Mouse (Mus musculus) mouse trophoblast stem cell (cell line): ENCODE results near the gene Asic2.
"Not testable (repeated sequence)": the region's sequence is repeated elsewhere in the genome, so short reads cannot be mapped to it uniquely, and the experiment has no call there.

Experiments used
- in situ Hi-C, 2 experiments: fragments of 300-500 bp; cut with MseI, MboI; formaldehyde crosslinking; loops; 2 replicates in 1 of 2; 3 replicates in 1 of 2; pipeline ENCODE4 v1.15.1; 2025

Gene Asic2

GRCm38 (mm10) chr11:81350498-81350897 lies 617.8 kb downstream of the Asic2 start:
- in situ Hi-C loops: not testable (repeated sequence)

- in situ Hi-C loops: no loop called here
These were observed 636.3 kb downstream of the Asic2 start for GRCm38 (mm10) chr11:81331977-81332376.

DNA sequence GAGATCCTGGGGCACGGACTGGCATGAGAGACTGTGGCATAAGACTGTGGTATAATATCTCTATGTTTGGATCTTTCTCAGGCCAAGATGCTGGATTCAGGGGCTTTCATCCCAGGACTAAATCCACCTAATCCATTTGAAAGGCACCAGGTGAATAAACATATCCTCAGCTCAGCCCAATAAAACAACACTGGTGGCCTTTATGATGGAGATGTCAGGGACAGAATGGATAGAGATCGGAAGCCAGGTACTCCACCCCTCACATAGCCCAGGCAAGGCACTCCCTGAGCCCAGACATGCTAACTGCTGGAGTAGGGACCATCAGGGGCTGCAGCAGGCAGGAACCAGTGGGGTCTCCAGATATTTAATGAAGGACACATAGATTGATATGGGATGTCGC lies 637.3 kb downstream of the Asic2 start:
- in situ Hi-C loops: no loop called here

- in situ Hi-C loops: no loop called here
These were observed 640.2 kb downstream of the Asic2 start for GRCm38 (mm10) chr11:81328088-81328487.

GRCm38 (mm10) chr11:81323146-81323545 lies 645.1 kb downstream of the Asic2 start:
- in situ Hi-C loops: no loop called here

DNA sequence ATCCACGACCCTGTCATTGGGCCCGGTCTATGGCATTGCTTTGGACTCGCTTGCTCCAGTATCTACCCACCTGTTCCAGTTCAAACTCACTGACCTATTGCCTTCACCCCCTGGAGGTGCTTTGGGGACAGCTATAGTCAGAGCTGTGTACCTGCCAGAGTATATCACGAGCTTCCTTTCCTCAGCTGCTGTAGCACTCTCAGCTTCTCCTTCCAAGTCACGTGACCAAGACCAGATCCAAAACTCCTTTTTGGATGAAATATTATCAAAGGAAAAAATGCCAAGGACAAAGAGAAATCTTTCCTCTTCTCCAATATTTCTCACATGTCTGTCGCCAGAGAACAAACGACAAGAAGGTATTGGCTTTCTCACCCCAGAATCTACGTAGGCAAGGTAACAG lies 645.8 kb downstream of the Asic2 start:
- in situ Hi-C loops: no loop called here

DNA sequence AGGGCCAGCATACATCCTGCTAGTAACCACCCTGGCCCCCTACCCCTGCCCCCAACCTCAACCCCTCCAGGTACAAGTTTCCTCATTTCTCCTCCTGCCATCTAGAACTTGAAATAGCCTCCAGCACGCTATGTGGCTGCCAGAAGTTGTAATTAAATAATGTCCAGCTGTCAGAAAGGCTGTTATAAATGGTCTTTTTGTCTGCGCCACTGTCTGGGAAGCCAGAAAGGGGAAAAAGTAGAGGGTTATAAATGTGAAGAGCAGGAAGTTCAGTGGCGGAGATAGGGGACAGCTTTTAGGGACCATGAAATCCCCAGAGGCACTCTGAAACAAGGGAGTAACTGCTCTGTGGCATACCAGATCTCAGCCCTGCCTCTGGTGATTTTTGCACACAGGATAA lies 678.2 kb downstream of the Asic2 start:
- in situ Hi-C loops: no loop called here

- in situ Hi-C loops: no loop called here
These were observed 685.1 kb downstream of the Asic2 start for GRCm38 (mm10) chr11:81283185-81283584.

GRCm38 (mm10) chr11:81280070-81280469 lies 688.2 kb downstream of the Asic2 start:
- in situ Hi-C loops: no loop called here

DNA sequence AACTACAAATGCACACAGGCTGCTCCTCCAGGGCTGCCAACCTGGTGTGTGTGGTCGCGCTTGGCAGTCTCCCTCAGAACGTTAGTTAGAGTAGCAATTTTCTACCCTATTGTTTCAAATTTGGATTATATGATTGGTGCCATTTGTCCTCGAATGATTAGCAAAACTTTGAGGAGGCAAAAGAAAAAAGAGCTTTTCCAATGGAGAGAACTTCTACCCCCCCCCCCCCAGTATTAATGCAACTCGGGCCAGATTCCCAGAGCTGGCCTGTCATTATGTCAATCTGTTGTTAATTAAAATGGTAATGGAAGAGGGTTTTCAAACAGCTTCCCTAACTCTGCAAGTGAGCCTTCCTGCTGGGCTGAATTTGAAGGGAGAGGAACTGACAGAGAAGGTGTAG lies 690.9 kb downstream of the Asic2 start:
- in situ Hi-C loops: no loop called here

- in situ Hi-C loops: no loop called here
These were observed 695.4 kb downstream of the Asic2 start for GRCm38 (mm10) chr11:81272677-81273418.

- in situ Hi-C loops: no loop called here
These were observed 696.8 kb downstream of the Asic2 start for GRCm38 (mm10) chr11:81271422-81271821.

DNA sequence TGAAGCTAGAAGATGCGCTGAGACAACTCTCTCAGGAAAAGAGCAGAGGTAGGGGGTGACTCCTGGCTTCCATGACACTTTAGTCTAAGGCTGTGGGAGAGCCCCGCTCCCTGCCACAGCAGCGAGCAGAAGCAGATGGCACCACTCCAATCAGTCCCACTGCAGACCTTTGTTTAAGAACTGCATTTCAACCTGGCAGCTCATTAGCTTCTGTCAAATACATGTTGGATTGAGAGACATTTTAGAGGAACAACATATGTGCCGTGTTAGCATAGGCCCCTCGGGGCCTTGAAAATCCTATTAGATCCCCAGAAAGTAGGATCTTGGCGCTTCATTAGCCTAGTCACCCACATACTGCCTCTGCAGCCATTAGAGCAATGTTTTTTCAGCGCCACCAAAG lies 697.7 kb downstream of the Asic2 start:
- in situ Hi-C loops: no loop called here

- in situ Hi-C loops: no loop called here
These were observed 704.5 kb downstream of the Asic2 start for GRCm38 (mm10) chr11:81263757-81264156.

DNA sequence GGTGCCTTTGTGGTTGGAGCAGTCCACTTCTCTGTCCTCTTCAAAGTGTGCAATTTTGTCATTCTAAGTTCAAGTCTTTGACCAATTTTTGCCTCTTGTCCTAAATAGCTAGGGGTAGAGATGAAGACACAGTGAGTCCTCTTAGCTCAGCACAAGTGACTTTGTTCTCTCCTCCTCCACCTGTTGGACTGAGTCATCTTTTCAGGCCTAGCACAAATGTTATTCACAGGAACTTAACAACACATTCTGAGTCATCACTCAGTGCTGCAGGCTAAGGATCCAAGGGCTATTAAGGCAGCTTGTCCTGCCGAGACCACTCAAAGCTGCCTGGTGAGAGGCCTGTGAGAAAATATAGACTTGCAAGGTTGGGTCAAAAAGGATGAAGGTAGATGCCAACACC lies 705.1 kb downstream of the Asic2 start:
- in situ Hi-C loops: no loop called here

GRCm38 (mm10) chr11:81261259-81261658 lies 707.0 kb downstream of the Asic2 start:
- in situ Hi-C loops: no loop called here

DNA sequence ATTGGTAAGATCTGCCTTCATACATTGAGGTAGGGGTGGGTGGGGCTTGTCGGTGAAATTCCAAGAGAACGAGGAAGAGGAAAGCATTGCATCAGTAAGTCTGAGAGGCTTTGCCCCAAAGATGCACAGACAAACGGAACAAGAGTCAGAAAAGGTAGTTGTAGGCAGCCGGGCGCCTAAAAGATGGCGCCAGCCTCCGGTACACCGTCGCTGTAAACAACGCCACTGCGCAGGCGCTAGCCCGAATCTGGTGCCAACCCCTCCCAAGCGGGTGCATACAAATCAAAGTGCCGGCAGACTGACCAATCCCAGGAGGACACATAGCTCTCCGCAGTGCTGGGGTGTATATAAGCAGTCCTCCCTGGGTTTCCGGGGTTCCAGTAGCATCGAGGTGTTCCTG lies 727.1 kb downstream of the Asic2 start:
- in situ Hi-C loops: not testable (repeated sequence)

DNA sequence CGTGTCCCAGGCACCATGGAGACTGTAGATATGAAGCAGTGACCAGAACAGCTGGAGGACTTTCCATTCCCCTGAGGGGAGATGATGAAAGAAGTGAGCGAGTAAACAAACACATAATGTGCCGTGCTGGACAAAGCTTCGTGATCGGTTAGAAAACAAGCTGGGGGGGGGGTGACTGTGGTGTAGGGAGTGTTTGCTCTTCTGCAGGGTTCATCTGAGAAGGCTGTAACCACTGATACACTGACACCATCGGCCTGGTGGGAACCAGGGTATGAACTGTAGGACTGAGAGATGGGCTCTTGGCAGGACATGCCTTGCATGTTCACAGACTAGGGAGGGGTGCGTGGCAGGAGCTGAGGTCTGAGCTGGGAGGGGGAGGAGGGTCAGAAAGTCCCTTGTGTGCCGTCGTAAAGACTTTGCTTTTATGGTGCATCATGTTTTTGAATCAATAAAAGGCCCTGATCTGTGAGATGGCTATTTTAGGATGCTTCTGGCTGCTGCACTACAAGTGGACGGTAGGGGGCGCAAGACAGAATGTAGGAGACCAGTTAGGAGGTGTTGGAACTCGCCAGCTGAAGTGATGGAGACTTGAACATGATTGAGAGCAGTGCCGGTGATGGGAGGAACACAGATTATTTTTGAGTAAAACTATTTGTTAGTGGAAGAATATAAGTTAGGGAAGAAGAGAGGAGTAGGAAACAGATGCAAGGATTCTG lies 728.1 kb downstream of the Asic2 start:
- in situ Hi-C loops: no loop called here

GRCm38 (mm10) chr11:81239091-81239490 lies 729.2 kb downstream of the Asic2 start:
- in situ Hi-C loops: no loop called here

DNA sequence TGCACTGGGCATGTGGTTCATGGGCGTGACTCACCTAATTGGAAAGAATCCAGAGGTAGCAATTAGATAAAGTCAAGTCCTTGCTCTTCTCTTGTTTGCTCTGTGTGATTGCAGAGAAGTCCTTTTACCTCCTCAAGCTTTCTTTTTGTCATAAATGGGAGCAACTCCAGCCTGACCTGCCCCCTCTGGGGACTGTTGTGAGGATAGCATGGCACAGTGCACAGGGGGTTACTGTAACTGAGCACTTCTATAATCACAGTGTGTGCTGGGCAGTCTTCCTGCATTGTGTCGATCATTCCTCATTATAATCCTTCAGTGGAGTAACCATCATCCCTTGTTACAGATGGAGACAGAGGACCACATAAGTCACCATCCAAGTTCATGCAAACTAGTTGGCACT lies 732.2 kb downstream of the Asic2 start:
- in situ Hi-C loops: no loop called here

DNA sequence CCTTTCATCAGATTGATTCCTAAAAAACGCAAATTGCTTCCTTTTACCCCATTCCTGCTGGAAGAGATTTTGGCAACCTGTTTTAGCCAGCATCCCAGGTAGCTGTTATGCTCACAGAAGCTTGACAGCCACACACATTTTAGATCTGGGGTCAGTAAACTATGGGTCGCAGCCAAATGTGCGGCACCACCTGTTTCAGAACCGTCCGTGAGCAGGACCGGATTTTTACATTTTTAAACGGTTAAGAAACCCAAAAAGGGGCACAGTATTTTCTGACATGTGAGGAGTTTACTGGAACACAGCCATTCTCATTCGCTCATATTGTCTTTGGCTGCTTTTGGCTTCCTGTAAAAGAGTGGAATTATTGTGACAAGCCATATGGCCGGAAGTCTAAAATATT lies 744.9 kb downstream of the Asic2 start:
- in situ Hi-C loops: no loop called here

- in situ Hi-C loops: no loop called here
These were observed 747.5 kb downstream of the Asic2 start for GRCm38 (mm10) chr11:81220786-81221185.

- in situ Hi-C loops: no loop called here
These were observed 762.8 kb downstream of the Asic2 start for GRCm38 (mm10) chr11:81205471-81205870.
